Mouse (Mus musculus) thymus, adult 2 months (tissue): ENCODE measurements around the gene Wwox. TPM values are rescaled to one million over a fixed set of nuclear protein-coding genes. Genes with fewer than 3 reads are reported as not detected.

Source experiments
- DNase-seq: peaks from one replicate; pipeline ENCODE4 v3.0.0; 2021
- H3K27ac ChIP-seq: fragments of 200-500 bp; 2 replicates; pipeline ENCODE4 v1.5.1; 2012; ENCODE audit warnings: low read length, control low read depth; ENCODE audit not compliant: control insufficient read depth, insufficient read depth
- H3K27me3 ChIP-seq: fragments of 200-500 bp; 2 replicates; pipeline ENCODE4 v1.6.1; 2012; ENCODE audit warnings: mild to moderate bottlenecking, low read length, moderate library complexity, mixed read lengths; ENCODE audit not compliant: control insufficient read depth, insufficient read depth
- H3K36me3 ChIP-seq: fragments of 200-500 bp; 2 replicates; pipeline ENCODE4 v1.6.1; 2012; ENCODE audit warnings: mild to moderate bottlenecking, low read length, moderate library complexity; ENCODE audit not compliant: control insufficient read depth, insufficient read depth
- H3K4me1 ChIP-seq: fragments of 200-500 bp; replicated peaks from 2 replicates; pipeline ENCODE4 v1.6.1; 2012; ENCODE audit warnings: low read length; ENCODE audit not compliant: control insufficient read depth, insufficient read depth
- H3K4me3 ChIP-seq: fragments of 200-500 bp; 2 replicates; pipeline ENCODE4 v1.5.1; 2012; ENCODE audit warnings: mild to moderate bottlenecking, low read length, control low read depth, moderate library complexity; ENCODE audit not compliant: control insufficient read depth, insufficient read depth
- CTCF ChIP-seq: fragments of 200-500 bp; IDR thresholded peaks from 2 replicates; pipeline ENCODE4 v1.5.1; 2012; ENCODE audit warnings: mild to moderate bottlenecking, control low read depth, low read length, moderate library complexity, borderline replicate concordance; ENCODE audit not compliant: control insufficient read depth, poor library complexity, insufficient read depth; ENCODE audit errors: extremely low read depth
- POLR2A ChIP-seq: fragments of 200-500 bp; IDR thresholded peaks from 2 replicates; pipeline ENCODE4 v1.6.1; 2012; ENCODE audit warnings: mild to moderate bottlenecking, low read length, control low read depth, moderate library complexity; ENCODE audit not compliant: control insufficient read depth, poor library complexity, insufficient read depth; ENCODE audit errors: extremely low read depth
- WGBS: fragments of 180-500 bp; shearing (Covaris S2); methylation state at CpG from one replicate; pipeline ENCODE4 v1.1.7; 2018; 5-methylcytosine and 5-hydroxymethylcytosine counted together
- polyA plus RNA-seq: library from polyadenylated mRNA; depleted of rRNA; stranded (reverse); fragments of >200 nt; gene quantifications from 2 replicates; pipeline ENCODE4 v1.2.3, GENCODE M21; 2012

Gene Wwox
- polyA plus RNA-seq, 1 experiment = 8.4 TPM

- Histone ChIP-seq H3K27me3 (no peaks in the 10 kb centered on the region), H3K4me1 (peaks cover 9% of the 10 kb centered on the region; the same call in 1 of the 2 replicates), H3K36me3 (no peaks in the 10 kb centered on the region), H3K4me3 (no peak overlapping the region), H3K27ac (no peak overlapping the region)
- TF ChIP-seq POLR2A (no peak), CTCF (no peak)
- no peak for DNase-seq
- WGBS = 93% methylated on average over 8 of the region's 8 CpGs
These were observed 716.7 kb downstream of the Wwox start for GRCm38 (mm10) chr8:115156142-115156541.

GRCm38 (mm10) chr8:115157977-115158720 is 718.7 kb downstream of the Wwox start:
- peaks cover 9% of the 10 kb centered on the region; the same call in 1 of the 2 replicates for H3K4me1 ChIP-seq
- no peak overlapping the region for H3K27ac ChIP-seq
- H3K4me3 ChIP-seq = no peak overlapping the region
- no peaks in the 10 kb centered on the region for H3K36me3 ChIP-seq
- 95% methylated on average over 12 of the region's 12 CpGs for WGBS
- no peak for DNase-seq
- no peaks in the 10 kb centered on the region for H3K27me3 ChIP-seq
- TF ChIP-seq CTCF (no peak), POLR2A (no peak)

- Histone ChIP-seq H3K27ac (no peak overlapping the region), H3K27me3 (no peaks in the 10 kb centered on the region), H3K4me3 (no peak overlapping the region), H3K36me3 (no peaks in the 10 kb centered on the region), H3K4me1 (peaks cover 9% of the 10 kb centered on the region; the same call in 1 of the 2 replicates)
- no peak for DNase-seq
- WGBS = 61% methylated on average over 8 of the region's 8 CpGs
- TF ChIP-seq POLR2A (no peak), CTCF (no peak)
These were observed 719.3 kb downstream of the Wwox start for GRCm38 (mm10) chr8:115158721-115159111.

DNA sequence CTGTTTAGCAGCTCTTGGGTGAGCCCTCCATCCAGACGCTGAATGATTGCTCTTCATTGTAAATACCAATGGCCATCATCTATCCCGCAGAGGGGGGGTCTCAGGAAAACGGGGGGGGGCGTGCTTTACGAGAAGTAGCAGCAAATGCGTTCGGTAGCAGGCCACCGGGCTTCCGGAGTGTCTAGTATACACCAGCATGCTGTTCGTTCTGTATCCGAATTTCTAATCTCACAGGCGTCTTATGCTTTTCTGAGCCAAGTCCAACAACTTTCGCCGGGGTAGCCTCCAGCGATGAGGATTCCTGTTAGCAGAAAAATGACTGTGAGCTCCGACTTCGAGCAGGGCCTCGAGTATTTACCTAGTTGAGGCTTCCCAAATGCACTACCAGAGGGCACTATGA is 719.8 kb downstream of the Wwox start:
- TF ChIP-seq POLR2A (no peak), CTCF (no peak)
- DNase-seq = peak; percentile 15
- peak overlapping the region; percentile 17; the same call in 1 of the 2 replicates for H3K4me3 ChIP-seq
- no peaks in the 10 kb centered on the region for H3K27me3 ChIP-seq
- peaks cover 9% of the 10 kb centered on the region; the same call in 1 of the 2 replicates for H3K4me1 ChIP-seq
- WGBS = 6% methylated on average over 18 of the region's 18 CpGs
- no peak overlapping the region for H3K27ac ChIP-seq
- H3K36me3 ChIP-seq = no peaks in the 10 kb centered on the region

GRCm38 (mm10) chr8:115159711-115160374 is 720.4 kb downstream of the Wwox start:
- no peak overlapping the region for H3K27ac ChIP-seq
- TF ChIP-seq POLR2A = no peak
- no peak for TF ChIP-seq CTCF
- peak overlapping the region; percentile 33 for H3K4me3 ChIP-seq
- WGBS = 1% methylated on average over 22 of the region's 22 CpGs
- peak; percentile 35 for DNase-seq
- H3K27me3 ChIP-seq = no peaks in the 10 kb centered on the region
- H3K4me1 ChIP-seq = peaks cover 9% of the 10 kb centered on the region; the same call in 1 of the 2 replicates
- no peaks in the 10 kb centered on the region for H3K36me3 ChIP-seq

DNA sequence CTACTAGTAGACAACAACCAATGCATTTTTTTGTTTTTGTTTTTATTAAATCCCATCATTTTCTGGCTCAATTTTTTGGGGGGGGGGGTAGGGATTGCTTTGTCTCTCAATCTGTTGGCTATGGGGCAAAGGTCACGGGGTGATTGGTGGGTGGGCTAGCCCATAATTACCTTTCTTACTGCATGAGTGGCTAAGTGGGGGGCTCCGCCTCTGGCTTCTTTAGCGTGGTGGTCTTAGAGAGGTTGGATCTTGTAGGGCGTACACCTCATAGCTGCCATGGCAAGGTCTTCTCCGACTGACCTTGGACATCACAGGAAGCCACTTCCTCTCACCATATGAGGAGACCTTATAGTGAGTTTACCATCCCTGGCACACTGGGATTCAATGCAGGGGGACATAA is 721.0 kb downstream of the Wwox start:
- TF ChIP-seq POLR2A (no peak), CTCF (no peak)
- H3K27me3 ChIP-seq = no peaks in the 10 kb centered on the region
- 84% methylated on average over 5 of the region's 5 CpGs for WGBS
- no peak for DNase-seq
- peaks cover 9% of the 10 kb centered on the region; the same call in 1 of the 2 replicates for H3K4me1 ChIP-seq
- H3K27ac ChIP-seq = no peak overlapping the region
- peak overlapping the region; percentile 33 for H3K4me3 ChIP-seq
- H3K36me3 ChIP-seq = no peaks in the 10 kb centered on the region

DNA sequence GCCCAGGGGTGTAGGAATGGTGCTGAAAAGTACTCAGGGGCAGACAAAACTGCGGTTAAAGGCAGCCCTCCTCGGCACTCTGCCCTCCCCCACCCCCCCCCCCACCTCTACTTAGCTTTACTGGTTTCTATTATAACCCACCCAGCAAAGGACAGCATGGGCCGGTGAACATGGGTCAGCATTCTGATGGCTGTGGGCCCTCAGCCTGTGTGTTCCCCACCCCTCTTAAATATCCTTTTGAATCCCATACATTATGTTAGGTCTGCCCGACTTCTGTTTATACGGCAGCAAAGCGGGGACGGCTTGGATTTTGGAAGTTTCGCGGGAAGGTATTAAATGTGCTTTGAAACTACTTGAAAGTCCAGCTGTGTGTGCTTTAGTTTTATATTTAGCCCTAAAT is 722.1 kb downstream of the Wwox start:
- no peaks in the 10 kb centered on the region for H3K36me3 ChIP-seq
- 92% methylated on average over 9 of the region's 9 CpGs for WGBS

More for the DNA sequence above, 722.1 kb downstream of the Wwox start:
- DNase-seq = no peak
- Histone ChIP-seq H3K27ac (no peak overlapping the region), H3K4me1 (peaks cover 9% of the 10 kb centered on the region; the same call in 1 of the 2 replicates), H3K27me3 (no peaks in the 10 kb centered on the region), H3K4me3 (no peak overlapping the region)
- TF ChIP-seq CTCF = no peak
- no peak for TF ChIP-seq POLR2A
